Mouse (Mus musculus): ENCODE results near the gene Ccdc80.

- no peak for TF ChIP-seq POLR2A (IDR thresholded peaks at IDR 0.05; ENCODE audit: insufficient read depth, low read depth, low read length)
- TF ChIP-seq CTCF (IDR thresholded peaks at IDR 0.05; ENCODE audit: insufficient read depth, low read depth, low read length): no peak
These were observed 11.8 kb downstream of the Ccdc80 start for GRCm38 (mm10) chr16:45104993-45105392.
